Mouse (Mus musculus) heart, embryonic 14.5 days (tissue): ENCODE results near the gene Tasp1. TPM values are rescaled to one million over a fixed set of nuclear protein-coding genes. Genes with fewer than 3 reads are reported as not detected.

Source experiments
- ATAC-seq: fragments of 200-750 bp; cut with Nextera tagmentation; 2 replicates; pipeline ENCODE4 v1.8.0; 2017; ENCODE audit warnings: low read depth, moderate TSS enrichment; ENCODE audit not compliant: insufficient number of reproducible peaks, insufficient read depth, low FRiP score
- H3K27ac ChIP-seq, 2 experiments: fragments of 200-500 bp in 1 of 2; fragments of 300-500 bp in 1 of 2; sonication (generic) in 1 of 2; replicated peaks in 1 of 2; 2 replicates each; pipeline ENCODE4 v1.5.1; 2012 to 2014; ENCODE audit warnings: low read depth in 2 of 2, low read length in 2 of 2, control low read depth in 1 of 2, mild to moderate bottlenecking in 1 of 2, mixed read lengths in 1 of 2; ENCODE audit not compliant: control insufficient read depth in 1 of 2, insufficient read depth in 1 of 2
- H3K27me3 ChIP-seq: fragments of 300-500 bp; sonication (generic); 2 replicates; pipeline ENCODE4 v1.6.1; 2014; ENCODE audit warnings: mild to moderate bottlenecking, low read length, control low read depth; ENCODE audit not compliant: control insufficient read depth, insufficient read depth
- H3K36me3 ChIP-seq: fragments of 300-500 bp; sonication (generic); 2 replicates; pipeline ENCODE4 v1.6.1; 2014; ENCODE audit warnings: mild to moderate bottlenecking, control low read depth, low read length, mixed read lengths; ENCODE audit not compliant: control insufficient read depth, insufficient read depth
- H3K4me1 ChIP-seq, 2 experiments: fragments of 200-500 bp in 1 of 2; fragments of 300-500 bp in 1 of 2; sonication (generic) in 1 of 2; 2 replicates each; pipeline ENCODE4 v1.6.1; 2012 to 2014; ENCODE audit warnings: low read length in 2 of 2, control low read depth in 1 of 2, mixed read lengths in 1 of 2; ENCODE audit not compliant: control insufficient read depth in 2 of 2, insufficient read depth in 2 of 2
- H3K4me2 ChIP-seq: fragments of 300-500 bp; sonication (generic); 2 replicates; pipeline ENCODE4 v1.6.1; 2014; ENCODE audit warnings: mild to moderate bottlenecking, low read length
- H3K4me3 ChIP-seq, 2 experiments: fragments of 200-500 bp in 1 of 2; fragments of 300-500 bp in 1 of 2; sonication (generic) in 1 of 2; 2 replicates each; pipeline ENCODE4 v1.5.1; 2012 to 2014; ENCODE audit warnings: low read length in 2 of 2, mild to moderate bottlenecking in 2 of 2, control low read depth in 1 of 2, low read depth in 1 of 2, moderate library complexity in 1 of 2; ENCODE audit not compliant: control insufficient read depth in 1 of 2, insufficient read depth in 1 of 2
- H3K9ac ChIP-seq: fragments of 300-500 bp; sonication (generic); 2 replicates; pipeline ENCODE4 v1.6.1; 2014; ENCODE audit warnings: mild to moderate bottlenecking, low read length
- H3K9me3 ChIP-seq: fragments of 300-500 bp; sonication (generic); 2 replicates; pipeline ENCODE4 v1.6.1; 2016; ENCODE audit warnings: low read length, control low read depth; ENCODE audit not compliant: control insufficient read depth
- WGBS: fragments of 180-500 bp; shearing (Covaris S2); extraction: QIAGEN DNeasy Blood & Tissue Kit; methylation state at CpG from one replicate; pipeline ENCODE4 v1.1.7; 2014; 5-methylcytosine and 5-hydroxymethylcytosine counted together
- polyA plus RNA-seq: library from polyadenylated mRNA; unstranded; fragments of >200 nt; fragmentation: Nextera tagmentation; extraction: Ambion mirVana; gene quantifications from 2 replicates; pipeline ENCODE4 v1.2.1, GENCODE M21; 2014

The Tasp1 gene
- polyA plus RNA-seq, 1 experiment from 2014 or later: 13.6 TPM

- no peak overlapping the region for H3K4me3 ChIP-seq
- WGBS: 77% methylated on average over 1 of the region's 1 CpGs
- H3K9ac ChIP-seq: no peak overlapping the region
- no peaks in the 10 kb centered on the region for H3K4me1 ChIP-seq
- no peaks in the 10 kb centered on the region for H3K9me3 ChIP-seq
- H3K27ac ChIP-seq: no peak overlapping the region
- no peaks in the 10 kb centered on the region for H3K27me3 ChIP-seq
- H3K36me3 ChIP-seq: no peaks in the 10 kb centered on the region
- H3K4me2 ChIP-seq: no peak overlapping the region
- no peak for ATAC-seq
Observed at GRCm38 (mm10) chr2:139849621-139850020, 217.0 kb downstream of the Tasp1 start.

- Histone ChIP-seq H3K27ac (no peak overlapping the region), H3K4me1 (no peaks in the 10 kb centered on the region), H3K9me3 (no peaks in the 10 kb centered on the region), H3K27me3 (no peaks in the 10 kb centered on the region), H3K9ac (no peak overlapping the region), H3K4me2 (no peak overlapping the region), H3K4me3 (no peak overlapping the region), H3K36me3 (no peaks in the 10 kb centered on the region)
- 62% methylated on average over 1 of the region's 1 CpGs for WGBS
- no peak for ATAC-seq
Observed at GRCm38 (mm10) chr2:139841359-139841758, 225.2 kb downstream of the Tasp1 start.

- no peak overlapping the region for H3K27ac ChIP-seq
- no peak overlapping the region for H3K4me3 ChIP-seq
- 65% methylated on average over 5 of the region's 5 CpGs for WGBS
- H3K9me3 ChIP-seq: no peaks in the 10 kb centered on the region
- no peak for ATAC-seq
- no peak overlapping the region for H3K4me2 ChIP-seq
- H3K27me3 ChIP-seq: no peaks in the 10 kb centered on the region
- H3K4me1 ChIP-seq: no peaks in the 10 kb centered on the region
- H3K36me3 ChIP-seq: no peaks in the 10 kb centered on the region
- no peak overlapping the region for H3K9ac ChIP-seq
Observed at GRCm38 (mm10) chr2:139840941-139841340, 225.7 kb downstream of the Tasp1 start.

GRCm38 (mm10) chr2:139821589-139822378 is 244.8 kb downstream of the Tasp1 start:
- 84% methylated on average over 8 of the region's 8 CpGs for WGBS
- no peaks in the 10 kb centered on the region for H3K36me3 ChIP-seq
- H3K9me3 ChIP-seq: no peaks in the 10 kb centered on the region
- no peak overlapping the region for H3K4me3 ChIP-seq
- no peak overlapping the region for H3K27ac ChIP-seq
- no peaks in the 10 kb centered on the region for H3K4me1 ChIP-seq
- no peak overlapping the region for H3K9ac ChIP-seq
- H3K4me2 ChIP-seq: no peak overlapping the region
- H3K27me3 ChIP-seq: no peaks in the 10 kb centered on the region
- no peak for ATAC-seq

GRCm38 (mm10) chr2:139817275-139817674 is 249.3 kb downstream of the Tasp1 start:
- H3K4me3 ChIP-seq: no peak overlapping the region
- H3K9ac ChIP-seq: no peak overlapping the region
- no peak overlapping the region for H3K27ac ChIP-seq
- no peak overlapping the region for H3K4me2 ChIP-seq
- H3K9me3 ChIP-seq: no peaks in the 10 kb centered on the region
- no peaks in the 10 kb centered on the region for H3K27me3 ChIP-seq
- 75% methylated on average over 3 of the region's 3 CpGs for WGBS
- no peaks in the 10 kb centered on the region for H3K4me1 ChIP-seq
- no peaks in the 10 kb centered on the region for H3K36me3 ChIP-seq
- no peak for ATAC-seq

- Histone ChIP-seq H3K9me3 (no peaks in the 10 kb centered on the region), H3K4me3 (no peak overlapping the region), H3K4me2 (no peak overlapping the region), H3K36me3 (no peaks in the 10 kb centered on the region), H3K9ac (no peak overlapping the region), H3K4me1 (no peaks in the 10 kb centered on the region), H3K27ac (no peak overlapping the region), H3K27me3 (no peaks in the 10 kb centered on the region)
- no peak for ATAC-seq
- WGBS: 86% methylated on average over 6 of the region's 6 CpGs
Observed at GRCm38 (mm10) chr2:139807887-139808286, 258.7 kb downstream of the Tasp1 start.

- Histone ChIP-seq H3K27me3 (no peaks in the 10 kb centered on the region), H3K36me3 (no peaks in the 10 kb centered on the region), H3K27ac (no peak overlapping the region), H3K9ac (no peak overlapping the region), H3K4me2 (no peak overlapping the region), H3K4me3 (no peak overlapping the region), H3K4me1 (no peaks in the 10 kb centered on the region), H3K9me3 (no peaks in the 10 kb centered on the region)
- ATAC-seq: no peak
- 75% methylated on average over 7 of the region's 7 CpGs for WGBS
Observed at GRCm38 (mm10) chr2:139804041-139804440, 262.6 kb downstream of the Tasp1 start.
